Mouse (Mus musculus): ENCODE results near the gene Gm14393.
"Not testable (repeated sequence)": the region's sequence is repeated elsewhere in the genome, so short reads cannot be mapped to it uniquely, and the experiment has no call there.

DNA sequence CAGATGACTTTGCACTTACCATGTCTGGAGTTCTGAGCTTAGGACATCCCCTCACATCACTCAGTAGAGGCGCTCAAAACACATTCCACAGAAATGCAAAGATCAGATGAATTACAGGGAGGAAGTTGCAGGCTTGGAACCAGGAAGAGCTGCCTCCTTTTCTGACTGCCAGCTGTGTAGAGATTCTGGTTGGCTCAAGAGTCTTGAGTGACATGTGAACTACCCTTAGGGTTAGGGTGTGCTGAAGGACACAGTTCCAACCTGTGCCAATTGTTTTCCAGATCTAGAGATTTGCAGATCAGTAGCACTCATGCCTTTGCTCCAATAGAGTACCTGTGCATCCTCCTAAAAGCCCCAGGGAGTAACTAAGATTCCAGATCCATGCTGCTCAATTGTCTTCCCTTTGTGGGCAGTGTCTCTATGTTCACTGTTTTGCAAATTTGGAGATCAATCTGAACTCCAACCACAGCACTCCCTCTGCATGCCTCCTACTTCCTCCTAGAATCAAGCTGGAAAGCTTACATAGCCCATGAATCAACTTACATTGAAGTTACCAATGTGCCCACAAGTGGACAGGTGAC lies at the start of gene Gm14393:
- not testable (repeated sequence) for TF ChIP-seq CTCF (IDR thresholded peaks at IDR 0.05; ENCODE audit: low read depth, low read length); POLR2A (IDR thresholded peaks at IDR 0.05; ENCODE audit: insufficient read depth, low read length); EP300 (IDR thresholded peaks at IDR 0.05; ENCODE audit: insufficient read depth, low read depth, low read length)
